Mouse (Mus musculus) WW6 (cell line): ENCODE results near the gene Il27ra.
"Not testable (repeated sequence)": the region's sequence is repeated elsewhere in the genome, so short reads cannot be mapped to it uniquely, and the experiment has no call there.

Experiments
- DNase-seq: peaks from one replicate; pipeline ENCODE4 v3.0.0-alpha.2; 2013; ENCODE audit warnings: low read depth, low spot score

Il27ra gene

DNA sequence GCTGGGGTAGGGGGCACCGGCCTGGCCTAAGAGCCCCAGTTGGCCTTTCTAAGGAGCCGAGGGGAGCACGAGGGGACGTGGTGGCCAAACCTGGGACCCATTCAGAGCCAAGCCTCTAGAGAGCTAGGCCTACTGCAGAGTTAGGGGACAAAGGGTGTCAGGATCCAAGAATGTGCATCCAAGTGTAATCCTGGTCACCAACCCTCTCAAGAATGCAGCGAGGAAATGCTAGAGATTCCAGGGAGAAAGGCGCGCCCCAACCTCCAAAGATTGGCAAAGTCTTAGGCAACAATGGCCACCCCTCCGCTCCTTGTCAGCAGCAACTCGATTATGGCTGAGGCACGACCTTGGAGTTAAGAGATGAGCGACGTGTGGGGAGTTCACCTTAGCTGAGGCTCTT, 20.8 kb downstream of the Il27ra start:
- no peak for DNase-seq

DNA sequence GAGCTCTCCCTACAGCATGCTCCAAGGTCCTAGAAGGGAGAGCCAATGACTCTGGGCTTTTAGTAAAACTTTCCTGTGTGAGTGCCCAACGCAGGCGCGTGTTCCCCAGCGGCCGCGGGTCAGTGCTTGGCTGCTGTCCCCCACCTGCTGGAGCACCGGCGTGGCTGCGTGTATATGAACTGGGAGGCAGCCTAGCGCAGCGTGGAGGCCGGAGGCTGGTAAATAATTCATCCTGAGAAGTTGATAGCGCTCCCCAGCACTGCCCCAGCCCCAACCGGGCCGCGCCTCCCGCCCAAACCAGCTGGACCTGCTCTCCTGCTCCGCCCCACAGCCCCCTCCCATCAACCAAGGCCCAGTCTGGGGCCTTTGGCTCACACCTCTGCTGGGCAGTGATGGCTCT, 21.3 kb downstream of the Il27ra start, which contains the start of gene Palm3:
Gene Palm3 (plus strand): TSS at position 376 of the 400 bp plus-strand sequence.
- DNase-seq: no peak

DNA sequence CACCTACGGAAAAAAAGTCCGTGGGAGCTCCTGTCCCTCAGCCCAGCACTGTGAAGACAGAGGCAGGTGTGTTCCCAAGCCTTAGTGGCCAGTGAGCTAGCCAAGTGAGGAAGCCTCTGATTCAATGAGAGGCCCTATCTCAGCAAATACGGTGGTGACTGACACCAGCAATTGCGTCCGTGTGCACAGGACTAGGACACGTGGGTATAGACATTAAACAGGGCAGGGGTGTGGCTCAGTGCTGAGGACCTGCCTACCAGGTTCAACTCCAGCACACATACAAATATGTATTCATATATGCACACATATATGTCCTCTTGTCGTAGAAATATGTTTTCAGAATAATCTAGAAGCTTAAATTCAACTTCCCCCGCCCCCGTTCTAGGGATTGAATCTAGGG, 22.7 kb downstream of the Il27ra start:
- no peak for DNase-seq

DNA sequence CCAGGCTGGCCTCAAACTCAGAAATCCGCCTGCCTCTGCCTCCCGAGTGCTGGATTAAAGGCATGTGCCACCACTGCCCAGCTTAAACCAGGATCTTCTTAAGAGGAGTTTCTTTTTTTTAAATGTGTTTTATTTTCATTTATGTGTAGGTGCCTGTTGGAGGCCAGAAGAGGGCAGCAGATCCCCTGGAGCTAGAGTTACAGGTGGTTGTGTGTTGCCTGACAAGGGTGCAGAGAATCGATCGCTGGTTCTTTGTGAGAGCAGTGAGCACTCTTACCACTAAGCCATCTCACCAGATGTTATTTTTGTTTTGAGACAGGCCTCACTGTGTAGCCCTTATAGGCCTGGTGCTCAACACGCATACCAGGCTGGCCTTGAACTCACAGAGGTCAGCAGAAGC, 26.6 kb downstream of the Il27ra start:
- DNase-seq: no peak

DNA sequence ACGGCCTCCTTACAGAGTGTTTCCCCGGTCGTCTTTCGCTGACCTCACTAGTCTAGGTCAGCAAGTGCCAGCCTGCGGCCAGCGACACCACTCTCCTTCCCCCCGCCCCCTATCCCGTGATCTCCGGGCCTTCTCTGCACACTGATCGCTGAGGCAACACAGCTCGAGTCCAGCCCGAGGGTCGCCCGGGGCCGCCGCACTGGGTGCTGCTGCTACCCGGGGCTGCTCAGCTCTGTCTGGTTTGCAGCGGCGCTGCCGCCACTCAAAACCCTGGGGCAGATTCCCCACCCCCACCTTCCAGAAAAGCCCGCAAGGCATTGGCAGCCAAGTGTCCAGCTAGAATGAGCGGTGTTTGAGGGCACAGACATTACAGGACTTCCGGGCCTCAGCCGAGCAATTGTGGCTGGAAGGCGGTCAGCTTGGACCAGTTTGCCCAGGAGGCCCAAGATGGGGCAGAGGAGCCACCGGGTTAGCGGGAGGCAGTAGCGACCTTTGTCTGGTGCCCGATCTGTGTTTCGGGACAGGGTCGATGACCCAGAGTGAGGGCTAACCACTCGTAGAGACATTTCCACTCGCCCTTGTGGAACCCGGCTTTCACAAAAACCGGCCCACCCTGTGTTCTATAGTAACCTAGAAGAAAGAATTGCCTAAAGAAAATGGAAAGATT, 29.8 kb downstream of the Il27ra start:
- no peak for DNase-seq

DNA sequence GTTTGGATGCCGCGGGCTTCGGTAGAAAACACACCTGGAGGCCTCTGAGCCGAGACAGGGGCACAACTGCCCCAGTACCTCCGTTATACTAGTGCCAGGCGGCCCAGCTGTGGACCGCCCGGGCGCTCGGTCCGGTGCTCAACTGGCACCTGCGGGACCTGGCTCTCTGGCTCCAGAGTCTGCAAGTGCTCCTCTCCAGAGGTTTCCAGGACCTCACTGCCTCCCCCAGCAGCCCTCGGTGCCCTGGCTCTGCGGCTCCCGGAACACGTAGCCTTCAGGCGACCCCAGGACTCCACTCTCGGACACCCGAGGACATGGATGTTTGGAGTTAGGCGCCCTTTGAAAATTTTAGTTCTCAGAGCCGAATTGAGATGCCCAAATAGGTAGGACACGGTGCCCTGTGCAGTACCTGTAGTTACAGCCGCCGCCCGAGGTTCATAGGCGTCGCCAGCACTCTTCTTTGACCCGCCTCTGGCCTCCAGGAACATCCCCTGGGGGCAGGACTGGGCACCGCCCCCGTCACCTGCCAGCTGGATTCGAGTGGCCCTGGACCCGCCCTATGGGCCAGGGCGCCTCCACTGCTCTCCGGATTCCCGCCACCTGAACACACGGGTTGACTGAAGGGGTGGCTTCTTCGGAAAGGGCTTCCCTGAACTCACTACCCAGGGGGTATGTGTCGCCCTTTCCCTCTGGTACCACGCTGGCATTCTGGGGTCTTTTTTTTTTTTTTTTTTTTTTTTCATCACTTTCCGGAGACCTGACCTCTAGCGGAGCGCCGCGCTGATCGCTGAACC, 30.5 kb downstream of the Il27ra start, which contains the start of gene 2210011C24Rik:
Gene 2210011C24Rik (minus strand): TSS at position 467 of the 794 bp plus-strand sequence.
- DNase-seq: peak; percentile 69

DNA sequence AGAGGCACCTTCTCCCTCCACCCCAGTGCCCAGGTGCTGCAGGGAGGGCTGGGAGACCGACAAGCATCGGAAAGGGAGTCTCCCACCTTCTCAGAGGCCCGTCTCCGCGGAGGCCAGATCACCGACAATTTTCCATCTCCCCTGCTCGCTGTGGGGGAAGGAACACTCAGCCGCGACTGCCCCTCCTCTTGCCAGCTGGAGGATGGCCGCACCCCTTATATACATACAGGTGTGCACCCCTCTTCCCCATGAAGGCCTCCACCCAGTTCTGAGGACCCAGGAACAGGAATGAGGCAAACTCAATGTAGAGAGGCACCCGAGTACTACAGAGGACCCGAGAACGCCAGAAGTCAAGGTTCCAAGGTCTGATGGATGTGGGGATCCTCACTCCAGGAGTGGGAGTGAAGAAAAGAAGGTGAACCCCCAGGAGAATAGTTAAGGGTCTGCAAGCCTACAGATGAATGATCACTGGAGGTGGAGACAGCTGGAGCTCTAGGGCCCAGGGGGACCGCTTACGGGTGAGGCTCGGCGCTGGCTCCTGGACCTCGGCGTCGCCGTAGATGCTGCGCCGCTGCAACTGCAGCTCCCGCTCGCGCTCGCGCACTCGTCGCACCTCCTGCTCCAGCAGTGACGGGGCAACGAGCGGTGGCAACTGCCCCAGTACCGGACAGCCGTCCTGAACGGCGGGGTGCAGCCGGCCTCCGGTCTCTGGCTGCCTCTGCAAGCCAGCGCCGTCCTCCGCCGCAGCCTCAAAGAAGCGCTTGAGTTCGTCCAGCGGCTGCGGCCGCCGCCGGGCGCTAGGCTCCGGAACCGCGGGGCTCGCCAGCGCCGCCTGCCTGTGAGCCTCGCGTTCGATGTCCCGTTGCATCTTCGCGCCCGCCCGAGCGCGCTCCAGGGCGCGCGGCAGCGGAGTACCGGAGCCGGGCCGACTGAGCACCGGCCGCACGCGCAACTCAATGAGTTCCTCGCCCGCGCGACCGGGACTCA, 31.5 kb downstream of the Il27ra start:
- no peak for DNase-seq

DNA sequence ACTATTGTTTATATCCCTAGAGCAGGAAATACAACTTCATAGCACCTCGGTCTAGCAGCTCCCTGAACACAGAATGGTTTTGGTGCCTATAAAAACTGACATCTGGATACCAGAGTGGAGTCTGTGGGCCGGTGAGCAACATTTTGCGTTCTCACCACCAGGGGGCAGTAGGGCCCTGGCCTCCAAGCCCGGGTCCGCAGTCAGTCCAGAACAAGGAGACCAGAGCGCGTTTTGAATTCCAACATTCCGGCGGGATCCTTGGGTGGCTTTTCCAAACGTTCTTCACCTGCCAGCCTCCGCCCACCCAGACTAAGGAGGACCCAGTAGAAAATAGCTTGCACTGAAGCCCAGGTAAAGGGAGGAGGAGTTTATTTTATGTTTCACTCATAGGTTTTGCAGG, 32.5 kb downstream of the Il27ra start:
- DNase-seq: peak; percentile 85

DNA sequence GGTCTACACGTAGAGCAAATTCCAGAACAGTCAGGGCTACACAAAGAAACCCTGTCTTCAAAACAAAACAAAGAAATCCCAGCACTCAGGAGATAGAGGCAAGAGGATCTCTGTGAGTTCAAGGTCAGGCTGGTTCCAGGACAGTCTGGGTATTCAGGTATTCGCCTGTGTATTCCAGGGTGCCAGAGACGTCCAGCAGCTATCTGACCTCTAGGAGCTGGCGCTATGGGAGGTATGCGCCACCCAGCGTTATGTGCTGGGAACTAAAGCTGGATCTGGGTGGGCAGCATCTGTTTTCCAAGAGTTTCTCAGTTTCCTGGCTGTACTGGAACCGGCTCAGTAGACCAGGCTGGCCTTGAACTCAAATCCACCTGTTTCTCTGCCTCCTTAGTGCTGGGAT, 34.0 kb downstream of the Il27ra start:
- peak; percentile 70 for DNase-seq

DNA sequence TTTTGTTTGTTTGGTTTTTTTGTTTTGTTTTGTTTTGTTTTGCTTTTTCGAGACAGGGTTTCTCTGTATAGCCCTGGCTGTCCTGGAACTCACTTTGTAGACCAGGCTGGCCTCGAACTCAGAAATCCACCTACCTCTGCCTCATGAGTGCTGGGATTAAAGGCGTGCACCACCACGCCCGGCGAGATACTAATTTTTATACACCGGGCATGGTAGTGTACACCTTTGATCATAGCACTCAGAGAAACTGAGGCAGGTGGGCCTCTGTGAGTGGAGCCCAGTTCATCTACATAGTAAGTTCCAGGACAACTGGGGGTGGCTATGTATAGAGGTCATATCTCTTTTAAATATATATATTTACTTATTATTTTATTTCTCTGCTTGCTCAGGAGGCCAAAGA, 36.9 kb downstream of the Il27ra start:
- DNase-seq: not testable (repeated sequence)

DNA sequence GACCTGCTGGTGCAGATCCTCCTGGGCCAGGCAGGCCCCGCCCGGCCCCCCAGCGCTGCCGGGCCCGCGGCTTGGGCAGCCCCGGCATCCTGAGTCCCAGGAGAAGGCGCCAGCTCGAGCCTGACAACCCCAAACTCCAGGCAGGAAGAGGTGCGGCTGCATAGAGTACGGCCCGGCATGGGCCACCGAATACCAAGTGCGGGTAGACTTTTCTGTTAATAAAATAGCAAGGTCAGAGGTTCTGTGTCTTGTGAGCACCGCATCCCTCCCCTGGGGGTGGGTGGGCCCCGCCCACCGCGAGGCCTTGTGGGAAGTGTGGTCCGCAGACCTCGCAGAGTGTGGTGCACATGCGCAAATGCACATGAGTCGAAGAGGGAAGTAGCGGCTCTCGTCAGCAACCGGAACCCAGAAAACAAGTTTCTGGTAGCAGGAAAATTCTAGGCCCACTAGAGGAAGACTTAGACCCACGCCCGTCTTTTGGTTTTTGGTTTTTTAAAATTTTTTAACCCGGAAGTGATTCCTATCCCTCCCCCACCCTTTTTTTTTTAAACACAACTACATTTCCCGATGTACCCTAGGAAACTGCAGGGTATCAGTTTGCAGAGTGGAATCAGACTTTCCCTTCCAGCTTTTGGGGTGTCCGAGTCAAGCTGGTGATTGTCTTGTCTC, 37.7 kb downstream of the Il27ra start:
- DNase-seq: peak; percentile 92

DNA sequence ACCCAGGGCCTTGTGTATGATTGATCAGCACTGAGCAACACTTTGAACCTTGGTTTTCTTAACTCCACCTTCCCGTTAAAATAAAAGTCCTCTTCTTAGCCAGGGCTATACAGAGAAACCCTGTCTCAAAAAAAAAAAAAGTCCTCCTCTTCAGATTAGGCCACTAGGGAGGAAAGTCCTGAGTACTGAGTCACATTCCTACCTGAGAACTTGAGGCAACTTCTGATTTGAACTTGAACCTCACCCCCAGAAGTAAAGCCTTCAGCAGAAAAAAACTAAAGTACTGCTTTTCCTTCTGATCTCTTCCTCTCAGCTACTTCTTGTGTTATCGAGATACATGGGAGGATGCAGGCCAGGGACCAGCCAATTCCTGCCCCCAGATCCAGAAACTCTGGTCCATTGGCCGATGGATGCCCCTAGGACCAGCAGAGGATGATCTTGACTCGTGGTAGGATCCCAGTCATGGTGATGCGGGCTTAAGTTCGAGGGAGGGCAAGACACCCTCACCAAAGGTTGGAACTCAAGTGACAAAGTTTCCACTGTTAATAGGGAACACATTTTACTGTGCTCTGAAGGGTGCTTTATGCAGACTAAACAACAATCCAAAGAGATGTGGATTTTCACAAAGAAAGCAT, 38.7 kb downstream of the Il27ra start:
- no peak for DNase-seq

DNA sequence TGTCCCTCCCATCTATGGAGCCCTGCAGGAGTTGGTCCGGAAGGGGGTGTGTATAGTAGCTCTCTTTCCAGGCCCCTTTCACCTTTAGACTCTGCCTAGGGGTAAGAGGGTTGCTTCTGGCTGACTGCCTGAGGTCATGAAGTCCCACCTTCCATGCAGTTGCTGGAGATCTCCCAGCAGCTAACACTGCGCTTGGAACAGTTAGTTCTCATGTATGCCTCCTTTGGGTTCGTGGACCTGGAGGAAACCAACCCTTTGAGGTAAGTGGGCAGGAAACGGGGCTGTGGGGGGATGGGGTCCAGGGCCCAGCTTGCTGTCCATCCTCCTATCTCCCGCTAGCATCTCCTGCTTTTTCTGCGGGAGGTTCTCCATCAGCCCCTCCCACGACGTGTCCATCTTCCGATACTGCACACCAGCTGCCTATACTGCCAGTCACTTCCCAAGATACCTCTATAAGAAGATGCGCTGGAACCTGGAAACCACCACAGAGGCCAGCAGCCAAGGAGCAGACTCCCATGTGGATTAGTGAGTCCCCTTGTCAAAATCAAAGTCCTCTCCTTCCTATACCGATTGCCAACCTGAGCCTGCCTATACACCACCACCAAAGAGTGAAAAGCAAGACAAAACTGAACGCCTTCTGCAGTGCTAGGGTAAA, 39.3 kb downstream of the Il27ra start:
- DNase-seq: no peak

DNA sequence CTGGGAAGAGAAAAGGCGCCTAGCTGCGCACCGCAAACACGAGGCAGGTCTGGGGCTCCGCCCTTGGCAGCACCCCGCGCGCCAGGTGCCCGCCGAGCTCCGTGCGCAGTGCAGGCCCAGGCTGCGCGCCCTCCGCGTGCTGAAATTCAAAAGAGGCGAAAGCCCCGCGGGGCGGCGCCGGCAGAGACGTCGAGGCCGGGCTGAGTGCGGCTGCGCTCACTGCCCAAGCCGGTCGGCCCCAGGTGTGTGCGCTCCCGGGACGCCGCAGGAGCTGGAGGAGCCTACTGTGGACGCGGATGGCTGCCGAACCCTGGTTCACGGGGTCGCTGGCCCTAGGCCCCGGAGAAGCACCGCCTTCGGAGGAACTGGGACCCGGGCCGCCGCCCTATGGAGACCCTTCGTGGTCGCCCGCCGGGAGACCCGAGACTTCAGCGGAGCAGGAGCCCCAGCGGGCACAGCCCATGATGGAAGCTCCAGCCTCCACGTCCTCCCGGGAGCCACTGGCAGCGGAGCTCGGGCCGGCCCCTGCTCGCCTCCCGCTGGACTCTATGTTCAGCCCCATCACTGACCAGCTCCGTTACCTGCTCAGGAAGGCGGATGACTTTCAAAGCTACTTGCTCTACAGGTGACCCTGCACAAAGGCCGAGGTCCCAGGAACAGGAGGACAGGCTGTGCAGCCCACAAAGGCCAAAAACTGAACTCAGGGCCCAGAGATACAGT, 40.9 kb downstream of the Il27ra start, which contains the start of gene 1700067K01Rik:
Gene 1700067K01Rik (plus strand): TSS at position 222 of the 720 bp plus-strand sequence.
- DNase-seq: peak; percentile 55

DNA sequence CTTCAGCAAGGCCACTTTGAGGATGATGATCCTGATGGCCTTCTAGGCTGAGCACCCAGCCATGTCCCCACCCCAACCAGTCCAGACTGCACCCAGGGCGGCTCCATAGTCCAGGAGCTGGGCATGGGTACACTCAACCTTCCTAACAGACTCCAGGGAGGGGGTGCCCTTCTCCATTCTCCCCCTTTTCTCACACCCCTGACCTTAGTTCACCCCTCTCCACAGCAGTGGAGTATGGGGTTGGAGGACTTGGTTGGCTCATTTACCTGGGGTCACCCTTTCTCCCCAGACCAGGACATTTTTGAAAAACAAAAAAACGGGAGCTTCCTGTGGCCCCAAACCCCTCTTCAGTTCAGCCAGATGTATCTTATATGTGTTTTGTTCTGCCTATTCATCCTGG, 42.6 kb downstream of the Il27ra start:
- no peak for DNase-seq

DNA sequence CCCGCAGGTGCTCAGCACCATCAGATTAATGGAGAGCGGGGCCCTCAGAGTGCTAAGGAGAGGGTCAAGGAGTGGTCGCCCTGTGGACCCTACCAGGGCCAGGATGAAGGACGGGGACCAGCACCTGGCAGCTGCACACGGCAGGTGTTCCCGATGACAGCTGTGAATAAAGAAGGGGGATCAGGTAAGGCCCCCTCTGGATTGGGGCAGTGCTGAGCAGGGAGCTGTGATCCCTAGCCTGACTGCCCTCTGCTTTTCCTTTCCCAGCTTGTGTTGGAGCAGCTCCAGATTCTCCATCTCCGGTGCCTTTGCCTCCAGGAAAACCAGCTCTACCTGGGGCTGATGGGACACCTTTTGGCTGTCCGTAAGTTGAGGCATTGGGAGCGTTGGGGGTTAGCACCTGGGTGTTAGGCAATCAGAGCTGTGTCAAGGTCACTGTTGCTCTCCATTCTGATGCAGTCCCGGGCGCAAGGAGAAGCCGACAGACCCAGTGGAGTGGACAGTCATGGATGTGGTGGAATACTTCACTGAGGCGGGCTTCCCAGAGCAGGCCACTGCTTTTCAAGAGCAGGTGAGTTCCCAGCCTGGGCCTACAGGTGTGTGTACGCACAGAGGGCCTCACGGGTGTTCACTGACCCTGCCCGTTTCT, 43.2 kb downstream of the Il27ra start:
- no peak for DNase-seq

DNA sequence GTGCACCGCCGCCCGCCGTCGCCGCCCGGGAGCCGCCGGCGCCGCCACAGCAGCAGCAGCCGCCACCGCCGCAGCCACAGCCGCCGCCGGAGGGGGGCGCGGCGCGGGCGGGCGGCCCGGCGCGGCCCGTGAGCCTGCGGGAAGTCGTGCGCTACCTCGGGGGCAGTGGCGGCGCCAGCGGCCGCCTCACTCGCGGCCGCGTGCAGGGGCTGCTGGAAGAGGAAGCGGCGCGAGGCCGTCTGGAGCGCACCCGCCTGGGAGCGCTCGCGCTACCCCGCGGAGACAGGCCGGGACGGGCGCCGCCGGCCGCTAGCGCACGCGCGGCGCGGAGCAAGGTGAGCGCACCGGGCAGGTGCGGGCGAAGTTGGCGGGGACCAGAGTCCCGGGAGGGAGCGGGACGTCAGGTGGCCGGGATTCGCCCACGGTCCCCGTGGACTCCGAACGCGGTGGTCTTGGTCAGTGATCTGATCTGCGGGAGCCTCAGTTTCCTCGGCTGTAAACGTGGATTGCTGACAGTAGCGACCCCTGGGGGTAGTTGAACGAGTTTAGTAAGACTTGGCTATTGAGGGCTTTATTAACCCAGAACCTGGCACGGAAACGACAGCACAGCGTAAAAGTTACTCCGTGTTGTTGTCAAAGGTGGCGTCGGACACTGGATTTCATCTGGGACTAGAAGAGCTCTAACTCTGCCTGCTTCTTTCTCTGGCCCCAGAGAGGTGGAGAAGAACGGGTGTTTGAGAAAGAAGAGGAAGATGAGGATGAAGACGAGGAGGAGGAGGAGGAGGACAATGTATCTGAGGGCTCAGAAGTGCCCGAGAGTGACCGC, 43.9 kb downstream of the Il27ra start:
- DNase-seq: peak; percentile 69

DNA sequence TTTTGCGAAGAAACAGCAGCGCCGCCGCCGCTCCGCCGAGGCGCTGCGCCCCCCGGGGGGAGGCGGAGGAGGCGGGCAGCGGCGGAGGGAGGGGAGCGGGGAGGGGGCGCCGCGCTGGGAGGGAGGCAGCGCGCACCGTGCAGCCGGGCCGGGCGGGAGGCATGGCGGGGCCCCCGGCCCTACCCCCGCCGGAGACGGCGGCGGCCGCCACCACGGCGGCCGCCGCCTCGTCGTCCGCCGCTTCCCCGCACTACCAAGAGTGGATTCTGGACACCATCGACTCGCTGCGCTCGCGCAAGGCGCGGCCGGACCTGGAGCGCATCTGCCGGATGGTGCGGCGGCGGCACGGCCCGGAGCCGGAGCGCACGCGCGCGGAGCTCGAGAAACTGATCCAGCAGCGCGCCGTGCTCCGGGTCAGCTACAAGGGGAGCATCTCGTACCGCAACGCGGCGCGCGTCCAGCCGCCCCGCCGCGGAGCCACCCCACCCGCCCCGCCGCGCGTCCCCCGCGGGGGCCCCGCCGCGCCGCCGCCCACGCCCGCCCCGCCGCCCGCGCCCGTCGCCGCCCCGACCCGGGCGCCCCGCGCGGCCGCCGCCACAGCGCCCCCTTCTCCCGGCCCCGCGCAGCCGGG, 44.8 kb downstream of the Il27ra start, which contains the start of gene Samd1:
Gene Samd1 (plus strand): TSS at position 162 of the 631 bp plus-strand sequence.
- DNase-seq: no peak
